Mouse (Mus musculus) R1 (cell line): ENCODE results near the gene Mrnip.

Experiments used
- DNase-seq: peaks from one replicate; pipeline ENCODE4 v3.0.0-alpha.2; 2018; ENCODE audit warnings: low read depth, low spot score

Mrnip gene

DNA sequence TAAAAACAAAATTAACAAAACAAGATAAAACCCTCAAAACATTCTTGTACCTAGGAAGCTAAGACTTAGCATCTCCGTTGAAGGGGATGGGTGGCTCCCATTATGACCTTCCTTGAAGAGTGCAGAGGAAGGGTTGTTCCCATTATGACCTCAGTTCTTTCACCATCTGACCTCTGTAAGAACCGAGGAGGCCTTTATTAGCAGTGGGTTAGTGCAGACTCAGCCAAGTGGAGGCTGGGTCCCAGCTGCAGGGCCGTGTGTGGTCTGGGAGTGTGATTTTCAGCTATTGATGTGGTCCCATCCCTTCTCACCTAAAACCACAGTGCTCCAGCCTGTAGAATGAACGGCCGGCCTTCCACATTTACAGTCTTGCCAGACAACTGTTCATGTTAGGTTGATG is 71.0 kb downstream of the Mrnip start:
- no peak for DNase-seq

DNA sequence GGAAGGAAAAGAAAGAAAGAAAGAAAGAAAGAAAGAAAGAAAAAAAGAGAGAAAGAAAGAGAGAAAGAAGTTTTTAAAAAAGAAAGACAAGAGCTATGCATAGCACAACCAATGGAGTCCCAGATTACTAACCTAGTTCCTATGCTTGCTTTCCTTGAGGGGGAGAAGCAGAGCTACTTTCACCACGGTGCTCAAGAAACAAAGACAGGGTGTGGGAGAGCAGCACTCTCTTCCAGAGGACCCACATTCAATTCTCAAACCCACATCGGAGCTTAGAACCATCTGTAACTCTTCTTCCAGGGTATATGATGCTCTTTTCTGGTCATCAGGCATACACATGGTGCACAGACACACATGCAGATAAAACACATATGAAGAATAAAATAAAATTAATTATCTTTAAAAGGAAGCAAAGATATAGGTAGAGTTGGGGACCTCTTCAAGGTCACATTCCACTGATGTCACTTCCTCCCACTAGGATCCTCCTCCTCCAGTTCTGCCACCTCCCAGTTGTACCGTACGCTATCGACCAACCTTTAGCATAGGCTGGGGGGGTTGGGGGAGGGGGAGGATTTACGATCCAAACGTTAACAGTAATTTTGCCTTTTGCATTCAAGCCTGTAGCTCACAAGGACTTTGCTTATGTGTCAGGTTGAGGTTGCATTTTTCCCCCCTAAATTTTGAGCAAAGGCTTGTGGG is 74.4 kb downstream of the Mrnip start:
- DNase-seq: peak; percentile 69
